Mouse (Mus musculus): ENCODE measurements around the gene Arl8b. TPM values are rescaled to one million over a fixed set of nuclear protein-coding genes. Genes with fewer than 3 reads are reported as not detected.

Arl8b gene
- total RNA-seq, 2 experiments from 2014 or later = 115 to 126 TPM

GRCm38 (mm10) chr6:108784796-108785195, 1.9 kb downstream of the Arl8b start:
- DNase-seq = peak in 1 of 2 experiments; percentile 21

GRCm38 (mm10) chr6:108785551-108785950, 2.7 kb downstream of the Arl8b start:
- DNase-seq = no peak

GRCm38 (mm10) chr6:108791498-108791897, 8.6 kb downstream of the Arl8b start:
- DNase-seq = no peak

GRCm38 (mm10) chr6:108795912-108796311, 13.0 kb downstream of the Arl8b start:
- DNase-seq = no peak

GRCm38 (mm10) chr6:108796706-108797105, 13.8 kb downstream of the Arl8b start:
- peak; percentile 45 to 61 for DNase-seq

GRCm38 (mm10) chr6:108805194-108805593, 22.3 kb downstream of the Arl8b start:
- DNase-seq = no peak

- no peak for DNase-seq
Measured at GRCm38 (mm10) chr6:108805871-108806270, 23.0 kb downstream of the Arl8b start.

GRCm38 (mm10) chr6:108807446-108807845, 24.5 kb downstream of the Arl8b start:
- DNase-seq = no peak

GRCm38 (mm10) chr6:108808786-108809185, 25.9 kb downstream of the Arl8b start:
- no peak for DNase-seq

- peak in 1 of 2 experiments; percentile 22 for DNase-seq
Measured at GRCm38 (mm10) chr6:108810237-108810636, 27.3 kb downstream of the Arl8b start.

- no peak for DNase-seq
Measured at GRCm38 (mm10) chr6:108812134-108812533, 29.2 kb downstream of the Arl8b start.

- no peak for DNase-seq
Measured at GRCm38 (mm10) chr6:108817510-108817909, 34.6 kb downstream of the Arl8b start.

GRCm38 (mm10) chr6:108824816-108825545, 42.1 kb downstream of the Arl8b start:
- DNase-seq = no peak

- DNase-seq = no peak
Measured at GRCm38 (mm10) chr6:108826070-108826469, 43.2 kb downstream of the Arl8b start.

- DNase-seq = no peak
Measured at GRCm38 (mm10) chr6:108827336-108827920, 44.5 kb downstream of the Arl8b start.

- peak; percentile 100 for DNase-seq
Measured at GRCm38 (mm10) chr6:108828234-108828868, 45.5 kb downstream of the Arl8b start, which contains the start of gene Edem1. Gene Edem1, plus strand, starts transcription at chr6:108828641.

GRCm38 (mm10) chr6:108828872-108829271, 46.0 kb downstream of the Arl8b start:
- peak; percentile 49 to 66 for DNase-seq

GRCm38 (mm10) chr6:108829386-108830370, 46.8 kb downstream of the Arl8b start:
- peak; percentile 54 to 59 for DNase-seq

- peak; percentile 17 to 29 for DNase-seq
Measured at GRCm38 (mm10) chr6:108832170-108832569, 49.3 kb downstream of the Arl8b start.

- no peak for DNase-seq
Measured at GRCm38 (mm10) chr6:108832989-108833388, 50.1 kb downstream of the Arl8b start.

- DNase-seq = no peak
Measured at GRCm38 (mm10) chr6:108833963-108834697, 51.2 kb downstream of the Arl8b start.
